Mouse (Mus musculus): ENCODE results near the gene Fcer1g. TPM values are rescaled to one million over a fixed set of nuclear protein-coding genes. Genes with fewer than 3 reads are reported as not detected.

Gene Fcer1g
- total and polyA plus RNA-seq, 2 experiments from 2014 or later, result 24.6 to 60.5 TPM

- peak overlapping the region; percentile 83 for H3K27ac ChIP-seq (ENCODE audit: low read depth)
- 86% methylated on average over 3 of the region's 3 CpGs for WGBS
Measured at GRCm38 (mm10) chr1:171183025-171183424, 51.1 kb downstream of the Fcer1g start.

More at GRCm38 (mm10) chr1:171183025-171183424, 51.1 kb downstream of the Fcer1g start:
- Histone ChIP-seq H3K36me3 (replicated peaks; ENCODE audit: control insufficient read depth, insufficient read depth, low read length) (no peaks in the 10 kb centered on the region), H3K9me3 (replicated peaks; ENCODE audit: control insufficient read depth, low read length) (no peaks in the 10 kb centered on the region), H3K4me2 (ENCODE audit: low read depth, low read length) (no peak overlapping the region), H3K27me3 (ENCODE audit: control insufficient read depth, insufficient read depth, low read length) (no peaks in the 10 kb centered on the region), H3K4me1 (ENCODE audit: control insufficient read depth, insufficient read depth) (peaks cover 44% of the 10 kb centered on the region), H3K4me3 (ENCODE audit: low read depth, low read length) (no peak overlapping the region), H3K9ac (replicated peaks; ENCODE audit: low read depth, low read length) (no peak overlapping the region)
- ATAC-seq (ENCODE audit: insufficient read depth, low read depth) (no peak), DNase-seq (ENCODE audit: low spot score) (no peak)
- no peak for TF ChIP-seq EP300 (IDR thresholded peaks at IDR 0.05; ENCODE audit: low read depth)
- no peak for TF ChIP-seq CTCF (IDR thresholded peaks at IDR 0.05; ENCODE audit: low read depth)

Other genes starting within 250 kb of the Fcer1g start
- 0.23 and 1.7 TPM in 2 replicates for gene Fcgr4, start 215.4 kb downstream of the Fcer1g start, total RNA-seq (2014; rRNA removed; ENCODE audit: low replicate concordance)
- 0.60 and 1.0 TPM in 2 replicates for gene Fcgr4, start 215.4 kb downstream of the Fcer1g start, polyA plus RNA-seq (2015; fragmentation: Nextera tagmentation; extraction: Ambion mirVana)
- gene Fcgr3, start 169.4 kb downstream of the Fcer1g start, total RNA-seq (2014; rRNA removed; ENCODE audit: low replicate concordance), result 11.8 and 13.7 TPM in 2 replicates
- 8.2 and 10.8 TPM in 2 replicates for gene Fcgr3, start 169.4 kb downstream of the Fcer1g start, polyA plus RNA-seq (2015; fragmentation: Nextera tagmentation; extraction: Ambion mirVana)
- 3.7 TPM in 1 of 2 replicates, not detected in the other for gene Cfap126, start 120.4 kb downstream of the Fcer1g start, total RNA-seq (2014; rRNA removed; ENCODE audit: low replicate concordance)
- 2.2 and 3.5 TPM in 2 replicates for gene Cfap126, start 120.4 kb downstream of the Fcer1g start, polyA plus RNA-seq (2015; fragmentation: Nextera tagmentation; extraction: Ambion mirVana)
- gene Sdhc, start 83.8 kb downstream of the Fcer1g start, total RNA-seq (2014; rRNA removed; ENCODE audit: low replicate concordance), result 875 and 891 TPM in 2 replicates
- gene Sdhc, start 83.8 kb downstream of the Fcer1g start, polyA plus RNA-seq (2015; fragmentation: Nextera tagmentation; extraction: Ambion mirVana), result 754 and 772 TPM in 2 replicates
- gene Mpz, start 83.7 kb downstream of the Fcer1g start, total RNA-seq (2014; rRNA removed; ENCODE audit: low replicate concordance), result 1.6 and 2.0 TPM in 2 replicates
- gene Mpz, start 83.7 kb downstream of the Fcer1g start, polyA plus RNA-seq (2015; fragmentation: Nextera tagmentation; extraction: Ambion mirVana), result 0.05 and 0.49 TPM in 2 replicates
- gene Pcp4l1, start 38.1 kb downstream of the Fcer1g start, total RNA-seq (2014; rRNA removed; ENCODE audit: low replicate concordance), result 40.2 and 48.7 TPM in 2 replicates
- 161 and 164 TPM in 2 replicates for gene Pcp4l1, start 38.1 kb downstream of the Fcer1g start, polyA plus RNA-seq (2015; fragmentation: Nextera tagmentation; extraction: Ambion mirVana)
- not detected in 2 replicates for gene Nr1i3, start 20.4 kb downstream of the Fcer1g start, total RNA-seq (2014; rRNA removed; ENCODE audit: low replicate concordance)
- gene Nr1i3, start 20.4 kb downstream of the Fcer1g start, polyA plus RNA-seq (2015; fragmentation: Nextera tagmentation; extraction: Ambion mirVana), result 0.27 and 0.30 TPM in 2 replicates
- 82.0 and 97.7 TPM in 2 replicates for gene Tomm40l, start 11.9 kb downstream of the Fcer1g start, total RNA-seq (2014; rRNA removed; ENCODE audit: low replicate concordance)
- 56.0 and 64.6 TPM in 2 replicates for gene Tomm40l, start 11.9 kb downstream of the Fcer1g start, polyA plus RNA-seq (2015; fragmentation: Nextera tagmentation; extraction: Ambion mirVana)
- 14.5 TPM in 1 of 2 replicates, not detected in the other for gene Apoa2, start 9.3 kb downstream of the Fcer1g start, total RNA-seq (2014; rRNA removed; ENCODE audit: low replicate concordance)
- 4.0 and 4.5 TPM in 2 replicates for gene Apoa2, start 9.3 kb downstream of the Fcer1g start, polyA plus RNA-seq (2015; fragmentation: Nextera tagmentation; extraction: Ambion mirVana)
- 4.1 and 5.5 TPM in 2 replicates for gene Adamts4, start 16.1 kb upstream of the Fcer1g start, total RNA-seq (2014; rRNA removed; ENCODE audit: low replicate concordance)
- 3.8 and 3.9 TPM in 2 replicates for gene Adamts4, start 16.1 kb upstream of the Fcer1g start, polyA plus RNA-seq (2015; fragmentation: Nextera tagmentation; extraction: Ambion mirVana)
- 962 and 1,127 TPM in 2 replicates for gene Ndufs2, start 17.0 kb upstream of the Fcer1g start, total RNA-seq (2014; rRNA removed; ENCODE audit: low replicate concordance)
- 998 and 1,009 TPM in 2 replicates for gene Ndufs2, start 17.0 kb upstream of the Fcer1g start, polyA plus RNA-seq (2015; fragmentation: Nextera tagmentation; extraction: Ambion mirVana)
- gene B4galt3, start 36.0 kb upstream of the Fcer1g start, total RNA-seq (2014; rRNA removed; ENCODE audit: low replicate concordance), result 28.9 and 55.0 TPM in 2 replicates
- gene B4galt3, start 36.0 kb upstream of the Fcer1g start, polyA plus RNA-seq (2015; fragmentation: Nextera tagmentation; extraction: Ambion mirVana), result 32.6 and 34.3 TPM in 2 replicates
- 32.7 and 52.4 TPM in 2 replicates for gene Ppox, start 46.8 kb upstream of the Fcer1g start, total RNA-seq (2014; rRNA removed; ENCODE audit: low replicate concordance)
- gene Ppox, start 46.8 kb upstream of the Fcer1g start, polyA plus RNA-seq (2015; fragmentation: Nextera tagmentation; extraction: Ambion mirVana), result 24.3 and 24.6 TPM in 2 replicates
- gene Usp21, start 53.6 kb upstream of the Fcer1g start, total RNA-seq (2014; rRNA removed; ENCODE audit: low replicate concordance), result 20.0 and 27.3 TPM in 2 replicates
- gene Usp21, start 53.6 kb upstream of the Fcer1g start, polyA plus RNA-seq (2015; fragmentation: Nextera tagmentation; extraction: Ambion mirVana), result 30.6 and 32.3 TPM in 2 replicates
- gene Ufc1, start 60.7 kb upstream of the Fcer1g start, total RNA-seq (2014; rRNA removed; ENCODE audit: low replicate concordance), result 74.9 and 140 TPM in 2 replicates
- gene Ufc1, start 60.7 kb upstream of the Fcer1g start, polyA plus RNA-seq (2015; fragmentation: Nextera tagmentation; extraction: Ambion mirVana), result 109 and 113 TPM in 2 replicates
- gene Dedd, start 94.8 kb upstream of the Fcer1g start, total RNA-seq (2014; rRNA removed; ENCODE audit: low replicate concordance), result 20.8 and 27.1 TPM in 2 replicates
- gene Dedd, start 94.8 kb upstream of the Fcer1g start, polyA plus RNA-seq (2015; fragmentation: Nextera tagmentation; extraction: Ambion mirVana), result 30.0 and 31.7 TPM in 2 replicates
- gene Nit1, start 111.3 kb upstream of the Fcer1g start, total RNA-seq (2014; rRNA removed; ENCODE audit: low replicate concordance), result 39.6 and 41.5 TPM in 2 replicates
- 31.4 and 35.2 TPM in 2 replicates for gene Nit1, start 111.3 kb upstream of the Fcer1g start, polyA plus RNA-seq (2015; fragmentation: Nextera tagmentation; extraction: Ambion mirVana)
- gene Pfdn2, start 111.3 kb upstream of the Fcer1g start, total RNA-seq (2014; rRNA removed; ENCODE audit: low replicate concordance), result 9.3 and 9.7 TPM in 2 replicates
- 81.8 and 94.7 TPM in 2 replicates for gene Pfdn2, start 111.3 kb upstream of the Fcer1g start, polyA plus RNA-seq (2015; fragmentation: Nextera tagmentation; extraction: Ambion mirVana)
- gene Klhdc9, start 126.4 kb upstream of the Fcer1g start, total RNA-seq (2014; rRNA removed; ENCODE audit: low replicate concordance), result 0.19 and 3.2 TPM in 2 replicates
- gene Klhdc9, start 126.4 kb upstream of the Fcer1g start, polyA plus RNA-seq (2015; fragmentation: Nextera tagmentation; extraction: Ambion mirVana), result 1.1 TPM in 2 replicates
- gene Nectin4, start 135.7 kb upstream of the Fcer1g start, total RNA-seq (2014; rRNA removed; ENCODE audit: low replicate concordance), result 2.7 TPM in 1 of 2 replicates, not detected in the other
- 0.07 and 0.14 TPM in 2 replicates for gene Nectin4, start 135.7 kb upstream of the Fcer1g start, polyA plus RNA-seq (2015; fragmentation: Nextera tagmentation; extraction: Ambion mirVana)
- gene Arhgap30, start 154.6 kb upstream of the Fcer1g start, total RNA-seq (2014; rRNA removed; ENCODE audit: low replicate concordance), result 1.6 and 3.4 TPM in 2 replicates
- 0.52 and 0.79 TPM in 2 replicates for gene Arhgap30, start 154.6 kb upstream of the Fcer1g start, polyA plus RNA-seq (2015; fragmentation: Nextera tagmentation; extraction: Ambion mirVana)
- 80.2 and 82.0 TPM in 2 replicates for gene Usf1, start 176.9 kb upstream of the Fcer1g start, total RNA-seq (2014; rRNA removed; ENCODE audit: low replicate concordance)
- 47.7 and 48.8 TPM in 2 replicates for gene Usf1, start 176.9 kb upstream of the Fcer1g start, polyA plus RNA-seq (2015; fragmentation: Nextera tagmentation; extraction: Ambion mirVana)
- not detected in 2 replicates for gene Tstd1, start 184.5 kb upstream of the Fcer1g start, total RNA-seq (2014; rRNA removed; ENCODE audit: low replicate concordance)
- gene Tstd1, start 184.5 kb upstream of the Fcer1g start, polyA plus RNA-seq (2015; fragmentation: Nextera tagmentation; extraction: Ambion mirVana), result 1.1 and 2.5 TPM in 2 replicates
- gene F11r, start 203.2 kb upstream of the Fcer1g start, total RNA-seq (2014; rRNA removed; ENCODE audit: low replicate concordance), result 45.6 and 75.5 TPM in 2 replicates
- gene F11r, start 203.2 kb upstream of the Fcer1g start, polyA plus RNA-seq (2015; fragmentation: Nextera tagmentation; extraction: Ambion mirVana), result 75.8 and 78.3 TPM in 2 replicates